Mouse (Mus musculus) midbrain, embryonic 12.5 days (tissue): Measurements from ENCODE around the gene Eif2ak4. TPM values are rescaled to one million over a fixed set of nuclear protein-coding genes. Genes with fewer than 3 reads are reported as not detected.

Experiments
- ATAC-seq: fragments of 200-750 bp; cut with Nextera tagmentation; 2 replicates; pipeline ENCODE4 v1.8.0; 2017; ENCODE audit warnings: low read depth, moderate TSS enrichment, moderate library complexity; ENCODE audit not compliant: low FRiP score
- H3K27ac ChIP-seq: fragments of 300-500 bp; sonication (generic); replicated peaks from 2 replicates; pipeline ENCODE4 v1.5.1; 2016; ENCODE audit warnings: mild to moderate bottlenecking
- H3K27me3 ChIP-seq: fragments of 300-500 bp; sonication (generic); 2 replicates; pipeline ENCODE4 v1.6.1; 2016; ENCODE audit warnings: mild to moderate bottlenecking
- H3K36me3 ChIP-seq: fragments of 300-500 bp; sonication (generic); 2 replicates; pipeline ENCODE4 v1.6.1; 2016
- H3K4me1 ChIP-seq: fragments of 300-500 bp; sonication (generic); 2 replicates; pipeline ENCODE4 v1.6.1; 2016
- H3K4me2 ChIP-seq: fragments of 300-500 bp; sonication (generic); replicated peaks from 2 replicates; pipeline ENCODE4 v1.6.1; 2016; ENCODE audit warnings: mild to moderate bottlenecking, moderate library complexity
- H3K4me3 ChIP-seq: fragments of 300-500 bp; sonication (generic); 2 replicates; pipeline ENCODE4 v1.5.1; 2016; ENCODE audit warnings: mild to moderate bottlenecking
- H3K9ac ChIP-seq: fragments of 300-500 bp; sonication (generic); replicated peaks from 2 replicates; pipeline ENCODE4 v1.6.1; 2016; ENCODE audit warnings: mild to moderate bottlenecking, moderate library complexity
- H3K9me3 ChIP-seq: fragments of 300-500 bp; sonication (generic); 2 replicates; pipeline ENCODE4 v1.6.1; 2016; ENCODE audit warnings: mild to moderate bottlenecking
- WGBS: fragments of 180-500 bp; shearing (Covaris S2); methylation state at CpG from one replicate; pipeline ENCODE4 v1.1.7; 2016; 5-methylcytosine and 5-hydroxymethylcytosine counted together
- polyA plus RNA-seq: library from polyadenylated mRNA; unstranded; fragments of >200 nt; fragmentation: Nextera tagmentation; extraction: Ambion mirVana; gene quantifications from 2 replicates; pipeline ENCODE4 v1.2.1, GENCODE M21; 2016

The Eif2ak4 gene
- polyA plus RNA-seq, 1 experiment from 2014 or later: 12.5 TPM

DNA sequence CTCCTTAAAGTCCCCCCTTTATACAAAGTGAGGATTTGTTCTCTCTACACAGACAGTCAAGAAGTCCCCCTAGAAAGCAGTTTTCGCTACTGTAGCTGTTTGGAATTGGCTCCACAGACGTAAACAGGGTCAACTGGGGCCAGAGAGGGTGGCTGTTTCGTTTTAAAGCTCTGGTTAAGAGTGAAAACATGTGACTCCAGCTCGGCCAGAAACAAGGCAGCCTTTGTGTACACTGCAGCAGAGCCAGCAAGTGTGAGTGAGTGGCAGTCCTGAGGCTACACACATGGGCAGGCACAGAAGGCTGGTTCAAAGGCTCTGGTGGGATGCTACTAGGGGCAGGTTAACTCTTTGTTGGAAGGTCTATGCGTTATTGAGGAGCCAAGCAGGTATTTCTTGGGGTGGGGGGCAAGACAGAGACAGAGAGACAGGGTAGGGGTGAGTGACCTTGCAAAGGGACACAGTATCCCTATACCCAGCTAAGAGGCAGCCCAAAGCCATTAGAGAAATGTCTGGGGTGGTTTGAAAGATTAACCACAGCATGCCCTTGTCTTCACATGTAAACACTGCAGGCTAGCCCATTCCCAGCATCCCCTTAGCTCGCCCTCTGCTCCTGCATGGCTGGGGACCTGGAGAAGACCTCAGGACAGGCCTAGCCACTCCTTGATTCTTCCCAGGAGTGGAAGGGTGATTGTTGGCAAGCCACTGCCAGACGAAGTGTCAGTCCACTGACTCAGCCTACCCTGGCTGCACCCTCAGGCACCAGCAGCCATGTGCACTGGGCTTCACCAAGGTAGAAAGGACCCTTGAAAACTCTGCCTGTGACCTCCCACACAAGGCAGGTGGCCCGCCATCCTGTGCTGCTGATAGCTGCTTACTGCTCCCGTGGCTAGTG, 131.9 kb downstream of the Eif2ak4 start:
- peak overlapping the region; percentile 67 for H3K27ac ChIP-seq
- ATAC-seq: peak; percentile 89

GRCm38 (mm10) chr2:118522265-118522664, 133.8 kb downstream of the Eif2ak4 start:
- H3K9me3 ChIP-seq: no peaks in the 10 kb centered on the region
- 52% methylated on average over 2 of the region's 2 CpGs for WGBS
- no peaks in the 10 kb centered on the region for H3K36me3 ChIP-seq
- peaks cover 25% of the 10 kb centered on the region for H3K4me1 ChIP-seq
- no peak overlapping the region for H3K9ac ChIP-seq
- H3K27ac ChIP-seq: no peak overlapping the region
- H3K27me3 ChIP-seq: no peaks in the 10 kb centered on the region
- no peak overlapping the region for H3K4me3 ChIP-seq
- no peak for ATAC-seq
- no peak overlapping the region for H3K4me2 ChIP-seq

More for the DNA sequence above, 131.9 kb downstream of the Eif2ak4 start:
- WGBS: 45% methylated on average over 9 of the region's 9 CpGs
- Histone ChIP-seq H3K4me3 (no peak overlapping the region), H3K4me2 (no peak overlapping the region), H3K9me3 (no peaks in the 10 kb centered on the region), H3K4me1 (peaks cover 25% of the 10 kb centered on the region), H3K36me3 (no peaks in the 10 kb centered on the region), H3K9ac (no peak overlapping the region), H3K27me3 (no peaks in the 10 kb centered on the region)

- 61% methylated on average over 5 of the region's 5 CpGs for WGBS
- H3K9me3 ChIP-seq: no peaks in the 10 kb centered on the region
- H3K36me3 ChIP-seq: no peaks in the 10 kb centered on the region
- H3K4me1 ChIP-seq: peaks cover 25% of the 10 kb centered on the region
- no peaks in the 10 kb centered on the region for H3K27me3 ChIP-seq
- H3K27ac ChIP-seq: no peak overlapping the region
- H3K4me2 ChIP-seq: no peak overlapping the region
- no peak for ATAC-seq
- H3K4me3 ChIP-seq: no peak overlapping the region
- no peak overlapping the region for H3K9ac ChIP-seq
Measured at GRCm38 (mm10) chr2:118523163-118523730, 134.8 kb downstream of the Eif2ak4 start.

DNA sequence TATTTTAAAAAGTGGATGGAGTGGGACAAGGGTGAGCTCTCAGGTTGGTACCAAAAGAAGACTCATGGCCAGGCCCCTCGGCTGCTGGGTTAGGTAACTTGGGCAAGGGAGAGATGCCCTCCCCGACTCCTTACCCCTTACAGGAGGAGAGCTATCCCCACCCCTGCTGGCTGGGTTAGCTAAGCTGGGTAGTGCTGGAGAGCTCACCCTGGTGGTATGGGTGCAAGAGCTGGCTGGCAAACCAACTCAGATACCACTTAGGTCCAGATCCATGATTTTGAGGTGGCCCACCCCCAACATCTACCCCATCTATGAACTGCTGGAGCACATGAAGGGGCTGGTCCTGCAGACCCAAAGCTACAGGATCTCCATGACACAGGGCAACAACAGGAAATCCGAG, 136.4 kb downstream of the Eif2ak4 start:
- Histone ChIP-seq H3K27ac (no peak overlapping the region), H3K4me3 (no peak overlapping the region), H3K4me2 (no peak overlapping the region), H3K36me3 (no peaks in the 10 kb centered on the region), H3K4me1 (peaks cover 23% of the 10 kb centered on the region), H3K9ac (no peak overlapping the region), H3K27me3 (no peaks in the 10 kb centered on the region), H3K9me3 (no peaks in the 10 kb centered on the region)
- ATAC-seq: no peak
- 80% methylated on average over 3 of the region's 3 CpGs for WGBS

Other genes starting within 250 kb of the Eif2ak4 start
- gene Fsip1, start 131.7 kb upstream of the Eif2ak4 start, polyA plus RNA-seq: 1.6 and 2.2 TPM in 2 replicates
- 0.55 and 0.89 TPM in 2 replicates for gene Gpr176, start 15.2 kb upstream of the Eif2ak4 start, polyA plus RNA-seq
- 280 and 286 TPM in 2 replicates for gene Srp14, start 91.1 kb downstream of the Eif2ak4 start, polyA plus RNA-seq
- gene Bmf, start 161.1 kb downstream of the Eif2ak4 start, polyA plus RNA-seq: 2.1 and 4.1 TPM in 2 replicates
- 92.1 and 94.5 TPM in 2 replicates for gene Bub1b, start 209.6 kb downstream of the Eif2ak4 start, polyA plus RNA-seq